Mouse (Mus musculus): ENCODE measurements at regions not wholly inside any gene's neighbourhood (a gene's known extent, or its start where the extent isn't known, plus 50 kb on each side); places are given as distances from the start of the nearest gene placed in this dataset.

- H3K9me3 ChIP-seq (ENCODE audit: control insufficient read depth, insufficient read depth, low read depth, low read length): no peaks in the 10 kb centered on the region
- TF ChIP-seq ZC3H11A (IDR thresholded peaks at IDR 0.05; ENCODE audit: borderline replicate concordance, low read depth, low read length): 0 out of 2 replicates have a peak, but pooled peaks have one; percentile 20
- TF ChIP-seq HCFC1 (IDR thresholded peaks at IDR 0.05; ENCODE audit: borderline replicate concordance, insufficient read depth, low read length): no peak
- TF ChIP-seq MAFK (IDR thresholded peaks at IDR 0.05; ENCODE audit: insufficient read depth, low read depth, low read length): no peak
- no peak for TF ChIP-seq ZNF384 (IDR thresholded peaks at IDR 0.05; ENCODE audit: low read depth, low read length)
- in situ Hi-C loops (cut with MboI; ENCODE audit: low sequenced_read_pairs in 2 of 2, unreplicated experiment in 2 of 2): no loop called here
- no peaks in the 10 kb centered on the region for H3K4me1 ChIP-seq (ENCODE audit: control insufficient read depth in 2 of 2, insufficient read depth in 2 of 2, low read length in 2 of 2, poor library complexity in 1 of 2)
- no peak overlapping the region for H3K4me3 ChIP-seq (ENCODE audit: insufficient read depth in 1 of 2, low read depth in 1 of 2, low read length in 2 of 2, poor library complexity in 1 of 2, severe bottlenecking in 1 of 2)
- peak; percentile 2 for DNase-seq (ENCODE audit: low read depth, low spot score)
- no peak overlapping the region for H3K27ac ChIP-seq (ENCODE audit: insufficient read depth, low read depth, low read length, poor library complexity, severe bottlenecking)
- H3K36me3 ChIP-seq (ENCODE audit: control insufficient read depth, insufficient read depth, low read length, poor library complexity, severe bottlenecking): no peaks in the 10 kb centered on the region
- H3K9ac ChIP-seq (ENCODE audit: insufficient read depth, low read depth, low read length, poor library complexity, severe bottlenecking): no peak overlapping the region
These were observed 148.4 kb upstream of the Ube3a start for GRCm38 (mm10) chr7:59080109-59080508.
